Comparison of ENCODE assay signal across 23 mouse cellular contexts in the genomic region with DNA sequence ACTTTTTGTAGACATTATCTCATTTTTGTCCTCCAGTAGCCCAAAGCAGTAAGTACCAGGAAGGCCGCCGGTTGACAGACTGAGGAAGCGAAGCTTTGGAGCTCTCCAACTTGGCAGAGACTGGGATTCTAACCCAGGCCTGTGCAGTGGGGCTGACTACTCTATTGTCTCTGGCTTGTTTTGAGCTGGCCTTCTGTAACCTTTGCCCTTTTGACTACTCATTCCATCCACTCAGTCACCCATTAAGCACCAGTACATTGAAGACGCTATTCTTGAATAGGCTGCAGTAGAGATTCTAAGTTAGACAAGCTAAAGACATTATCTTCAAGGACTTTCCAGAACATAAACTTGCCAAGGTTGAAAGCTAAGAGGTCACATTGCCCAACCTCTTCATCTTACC. TPM values are rescaled to one million over a fixed set of nuclear protein-coding genes. Genes with fewer than 3 reads are reported as not detected.
DNase-seq lines count a peak whose midpoint lies in the region; ATAC-seq and TF ChIP-seq lines count a peak whose summit lies in the region.
"Had no signal": no experiment of that assay in that cellular context is flagged by ENCODE, and none has a peak within 500 bp of the region (broad histone marks: within the 10 kb centered on the region; RNA-seq: fewer than 3 reads in every experiment).

No protein-coding gene starts in this region.

- no peaks in the 10 kb centered on the region for H3K9me3 ChIP-seq in kidney, postnatal 0 days (replicated peaks; ENCODE audit: low read length)
- H3K9me3 ChIP-seq: embryonic facial prominence, embryonic 15.5 days; forebrain, embryonic 10.5 days; forebrain, embryonic 15.5 days; heart, embryonic 13.5 days; hindbrain, embryonic 15.5 days had no signal

- 81% methylated on average over 4 of the region's 4 CpGs for WGBS in kidney, postnatal 0 days

- no peak overlapping the region for H3K4me2 ChIP-seq in kidney, postnatal 0 days (ENCODE audit: low read length)
- H3K4me2 ChIP-seq: embryonic facial prominence, embryonic 15.5 days; forebrain, embryonic 15.5 days; heart, embryonic 13.5 days; hindbrain, embryonic 15.5 days had no signal

- peak; percentile 2 for DNase-seq in embryo, embryonic 10.5 days (ENCODE audit: low spot score)
- DNase-seq in embryo, embryonic 11 days = no peak
- peak; percentile 9 for DNase-seq in kidney, adult 9 months
- DNase-seq in kidney, postnatal 25 days = no peak
- DNase-seq in ES-CJ7 (ENCODE audit: low read depth, low spot score) = peak; percentile 2
- peak; percentile 7 for DNase-seq in kidney, postnatal 0 days (ENCODE audit: low spot score)
- DNase-seq in urinary bladder, adult 18-20 months (ENCODE audit: low spot score in 2 of 2) = no peak
- DNase-seq: adrenal gland, adult 8-10 months; B cell, adult 2 months; cerebellum, adult 11 months; cerebellum, adult 8-10 months; cerebellum, postnatal 14 days; gastrocnemius, postnatal 36 days; heart, adult 11 months; heart, postnatal 36 days had no signal

- no peaks in the 10 kb centered on the region for H3K27me3 ChIP-seq in kidney, postnatal 0 days (ENCODE audit: insufficient read depth, low read length)
- H3K27me3 ChIP-seq: embryonic facial prominence, embryonic 15.5 days; forebrain, embryonic 15.5 days; heart, embryonic 13.5 days; hindbrain, embryonic 15.5 days had no signal

- H3K27ac ChIP-seq in kidney, postnatal 0 days = no peak overlapping the region
- H3K27ac ChIP-seq: embryonic facial prominence, embryonic 15.5 days; forebrain, embryonic 10.5 days; forebrain, embryonic 15.5 days; heart, embryonic 13.5 days; hindbrain, embryonic 15.5 days had no signal

- no peak overlapping the region for H3K9ac ChIP-seq in kidney, postnatal 0 days (ENCODE audit: low read depth, low read length)
- H3K9ac ChIP-seq: embryonic facial prominence, embryonic 15.5 days; forebrain, embryonic 15.5 days; heart, embryonic 13.5 days; hindbrain, embryonic 15.5 days had no signal

- ATAC-seq in kidney, postnatal 0 days (replicated peaks; ENCODE audit: low FRiP score, low read depth) = no peak
- ATAC-seq: forebrain, embryonic 15.5 days; Patski had no signal

- TF ChIP-seq CTCF in kidney, postnatal 0 days (IDR thresholded peaks at IDR 0.05; ENCODE audit: low read depth) = no peak

- no peaks in the 10 kb centered on the region for H3K36me3 ChIP-seq in kidney, postnatal 0 days (ENCODE audit: insufficient read depth, low read length)
- H3K36me3 ChIP-seq: embryonic facial prominence, embryonic 15.5 days; forebrain, embryonic 10.5 days; forebrain, embryonic 15.5 days; heart, embryonic 13.5 days; hindbrain, embryonic 15.5 days had no signal

- no peak overlapping the region for H3K4me3 ChIP-seq in kidney, postnatal 0 days (replicated peaks; ENCODE audit: low read depth, low read length)
- H3K4me3 ChIP-seq: embryonic facial prominence, embryonic 15.5 days; erythroblast, embryonic 14.5 days; forebrain, embryonic 10.5 days; forebrain, embryonic 15.5 days; heart, embryonic 13.5 days; hindbrain, embryonic 15.5 days had no signal

- no peaks in the 10 kb centered on the region for H3K4me1 ChIP-seq in kidney, postnatal 0 days (replicated peaks; ENCODE audit: insufficient read depth, low read length)
- H3K4me1 ChIP-seq: embryonic facial prominence, embryonic 15.5 days; forebrain, embryonic 15.5 days; heart, embryonic 13.5 days; hindbrain, embryonic 15.5 days had no signal

RNA-seq across cellular contexts. Expression of gene Fgf16, which starts 49.3 kb away (rescaled TPM):
- polyA plus RNA-seq in kidney, postnatal 0 days (2015; fragmentation: Nextera tagmentation; extraction: Ambion mirVana) = 0.11 TPM in 1 of 2 replicates, not detected in the other
- polyA plus RNA-seq: erythroblast, embryonic 14.5 days; forebrain, embryonic 15.5 days; hindbrain, embryonic 11.5 days; hindbrain, embryonic 15.5 days; Patski had no signal

Comparison
In these comparisons a context has a peak if more than half of its experiments do, and no peak if none do; other contexts are left out.
1. DNase-seq: peak in embryo, embryonic 10.5 days (single experiment), kidney, adult 9 months (single experiment), ES-CJ7 (single experiment) and kidney, postnatal 0 days (single experiment); none in embryo, embryonic 11 days (single experiment), kidney, postnatal 25 days (0 of 2) and urinary bladder, adult 18-20 months (0 of 2).